Mouse (Mus musculus) urinary bladder, adult 2 months (tissue): Measurements from ENCODE around the gene Syt13. TPM values are rescaled to one million over a fixed set of nuclear protein-coding genes. Genes with fewer than 3 reads are reported as not detected.

Experiments
- DNase-seq: peaks from one replicate; pipeline ENCODE4 v3.0.0; 2022; ENCODE audit warnings: low spot score
- polyA plus RNA-seq: library from polyadenylated mRNA; depleted of rRNA; stranded (reverse); fragments of >200 nt; gene quantifications from 2 replicates; pipeline ENCODE4 v1.2.3, GENCODE M21; 2012

Gene Syt13
- polyA plus RNA-seq, 1 experiment: 0.62 TPM

GRCm38 (mm10) chr2:92924677-92925259 is 9.9 kb downstream of the Syt13 start:
- no peak for DNase-seq

GRCm38 (mm10) chr2:92929696-92930095 is 14.8 kb downstream of the Syt13 start:
- DNase-seq: no peak

GRCm38 (mm10) chr2:92931061-92931460 is 16.2 kb downstream of the Syt13 start:
- no peak for DNase-seq

GRCm38 (mm10) chr2:92933379-92933778 is 18.5 kb downstream of the Syt13 start:
- no peak for DNase-seq

- DNase-seq: no peak
Observed at GRCm38 (mm10) chr2:92934312-92934982, 19.5 kb downstream of the Syt13 start.

- DNase-seq: no peak
Observed at GRCm38 (mm10) chr2:92935483-92935882, 20.6 kb downstream of the Syt13 start.

GRCm38 (mm10) chr2:92938063-92938462 is 23.2 kb downstream of the Syt13 start:
- no peak for DNase-seq

- no peak for DNase-seq
Observed at GRCm38 (mm10) chr2:92938827-92939226, 23.9 kb downstream of the Syt13 start.

- no peak for DNase-seq
Observed at GRCm38 (mm10) chr2:92940963-92941362, 26.1 kb downstream of the Syt13 start.

- DNase-seq: no peak
Observed at GRCm38 (mm10) chr2:92941463-92941862, 26.6 kb downstream of the Syt13 start.

- no peak for DNase-seq
Observed at GRCm38 (mm10) chr2:92943406-92943805, 28.5 kb downstream of the Syt13 start.

GRCm38 (mm10) chr2:92944356-92944755 is 29.5 kb downstream of the Syt13 start:
- DNase-seq: no peak

GRCm38 (mm10) chr2:92945125-92945746 is 30.3 kb downstream of the Syt13 start:
- no peak for DNase-seq

GRCm38 (mm10) chr2:92945824-92946598 is 31.1 kb downstream of the Syt13 start:
- no peak for DNase-seq

GRCm38 (mm10) chr2:92947981-92948698 is 33.2 kb downstream of the Syt13 start:
- no peak for DNase-seq

- DNase-seq: no peak
Observed at GRCm38 (mm10) chr2:92948699-92949300, 33.9 kb downstream of the Syt13 start.

GRCm38 (mm10) chr2:92949518-92949917 is 34.6 kb downstream of the Syt13 start:
- DNase-seq: no peak

GRCm38 (mm10) chr2:92953450-92953849 is 38.6 kb downstream of the Syt13 start:
- DNase-seq: no peak

- no peak for DNase-seq
Observed at GRCm38 (mm10) chr2:92954404-92955114, 39.7 kb downstream of the Syt13 start.

- no peak for DNase-seq
Observed at GRCm38 (mm10) chr2:92956943-92957342, 42.0 kb downstream of the Syt13 start.

GRCm38 (mm10) chr2:92958640-92959039 is 43.7 kb downstream of the Syt13 start:
- DNase-seq: no peak
